Mouse (Mus musculus) embryo, embryonic 11.5 days (tissue): Measurements from ENCODE around the gene Slc36a3.
"Not testable (repeated sequence)": the region's sequence is repeated elsewhere in the genome, so short reads cannot be mapped to it uniquely, and the experiment has no call there.

Source experiments
- DNase-seq: peaks from one replicate; pipeline ENCODE4 v3.0.0-alpha.2; 2012; ENCODE audit warnings: low read depth, low spot score

The Slc36a3 gene

GRCm38 (mm10) chr11:55144011-55144410 is 7.5 kb downstream of the Slc36a3 start:
- DNase-seq, result no peak

DNA sequence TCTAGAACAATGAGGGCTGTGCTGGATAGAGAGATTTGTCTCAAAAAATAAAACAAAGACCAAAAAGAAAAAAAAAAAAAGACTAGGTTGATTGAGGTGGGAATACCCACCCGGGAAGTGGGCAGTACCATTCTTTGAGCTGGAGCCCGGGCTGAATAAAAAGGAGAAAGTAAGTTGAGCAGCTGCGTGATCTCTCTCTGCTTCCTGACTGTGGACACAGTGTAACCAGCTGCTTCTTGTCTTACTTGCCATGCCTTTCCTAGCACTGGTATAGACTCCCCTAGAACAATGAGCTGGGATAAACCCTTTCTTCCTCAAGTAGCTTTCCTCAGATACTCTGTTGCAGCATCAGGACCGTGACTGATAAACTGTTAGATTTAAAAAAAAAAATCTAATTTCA is 10.0 kb downstream of the Slc36a3 start:
- no peak for DNase-seq

DNA sequence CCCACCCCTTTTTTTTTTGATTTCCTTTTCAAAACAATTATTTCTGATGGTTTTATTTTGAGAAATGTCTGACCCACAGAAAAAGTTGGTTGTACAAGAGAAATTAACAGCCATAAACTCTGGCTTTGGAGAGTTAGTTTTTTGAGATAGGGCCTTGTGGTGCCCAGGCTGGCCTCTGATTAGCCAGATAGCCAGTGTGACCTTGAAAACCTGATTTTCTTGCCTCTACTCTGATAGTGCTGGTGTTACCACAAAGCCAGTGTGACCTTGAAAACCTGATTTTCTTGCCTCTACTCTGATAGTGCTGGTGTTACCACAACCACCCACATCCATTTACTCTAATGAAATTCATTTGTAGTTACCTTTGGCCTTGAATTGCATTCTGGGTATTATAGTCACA is 13.9 kb downstream of the Slc36a3 start:
- DNase-seq, result no peak

GRCm38 (mm10) chr11:55136770-55137547 is 14.5 kb downstream of the Slc36a3 start:
- DNase-seq, result no peak

- DNase-seq, result no peak
These were observed 16.6 kb downstream of the Slc36a3 start for GRCm38 (mm10) chr11:55134871-55135270.

DNA sequence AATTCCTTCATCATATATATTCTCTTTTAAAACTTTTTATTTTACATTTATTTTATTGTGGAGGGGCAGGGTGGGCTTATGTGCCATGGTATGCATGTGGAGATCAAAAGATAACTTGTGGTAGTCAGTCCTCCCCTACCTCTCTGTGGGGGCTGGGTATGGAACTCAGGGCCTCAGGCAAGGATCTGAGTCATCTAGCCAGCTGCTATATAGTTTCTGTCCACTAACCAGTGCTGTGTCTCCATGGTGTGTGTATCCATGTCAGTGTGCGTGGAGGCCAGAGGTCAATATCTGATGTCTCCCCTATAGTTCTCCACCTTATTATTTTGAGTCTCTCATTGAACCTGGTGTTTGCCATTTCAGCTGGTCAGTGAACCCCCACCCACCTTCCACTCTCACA is 17.1 kb downstream of the Slc36a3 start:
- DNase-seq, result no peak

DNA sequence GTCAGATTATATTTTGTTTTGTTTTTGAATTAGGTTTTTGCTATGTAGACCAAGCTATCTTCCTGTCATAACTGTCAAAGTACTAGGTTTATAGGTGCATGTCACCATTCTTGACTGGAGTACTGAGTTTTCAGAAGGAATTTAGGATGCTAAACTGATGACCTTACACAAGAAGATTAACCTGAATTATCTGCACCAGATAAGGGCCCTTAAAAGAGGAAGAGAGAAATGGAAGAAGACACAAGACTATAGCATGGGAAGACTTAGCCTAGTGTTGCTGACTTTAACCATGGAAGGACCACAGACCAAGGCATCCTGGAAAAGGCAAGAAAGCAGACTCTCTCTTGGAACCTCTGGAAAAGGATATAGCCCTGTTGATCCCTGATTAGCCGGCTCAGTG is 18.3 kb downstream of the Slc36a3 start:
- no peak for DNase-seq

DNA sequence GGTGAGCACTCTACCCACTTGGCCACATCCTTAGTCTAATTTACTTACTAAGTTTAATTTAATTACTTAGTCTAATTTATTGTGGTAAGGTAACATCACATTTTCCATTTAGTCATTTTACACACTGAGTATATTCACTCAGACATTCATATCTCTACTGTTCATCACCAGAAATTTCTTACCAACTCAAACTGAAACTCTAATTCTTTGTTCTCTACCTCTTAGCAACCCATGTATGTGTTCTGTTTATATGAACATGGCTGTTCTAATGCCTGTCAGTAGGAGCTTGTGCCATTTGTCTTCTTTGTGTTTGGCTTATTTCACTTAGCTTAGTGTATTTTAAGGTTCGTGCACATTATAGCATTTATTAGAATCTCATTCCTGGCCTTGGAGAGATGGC is 19.6 kb downstream of the Slc36a3 start:
- DNase-seq, result no peak

DNA sequence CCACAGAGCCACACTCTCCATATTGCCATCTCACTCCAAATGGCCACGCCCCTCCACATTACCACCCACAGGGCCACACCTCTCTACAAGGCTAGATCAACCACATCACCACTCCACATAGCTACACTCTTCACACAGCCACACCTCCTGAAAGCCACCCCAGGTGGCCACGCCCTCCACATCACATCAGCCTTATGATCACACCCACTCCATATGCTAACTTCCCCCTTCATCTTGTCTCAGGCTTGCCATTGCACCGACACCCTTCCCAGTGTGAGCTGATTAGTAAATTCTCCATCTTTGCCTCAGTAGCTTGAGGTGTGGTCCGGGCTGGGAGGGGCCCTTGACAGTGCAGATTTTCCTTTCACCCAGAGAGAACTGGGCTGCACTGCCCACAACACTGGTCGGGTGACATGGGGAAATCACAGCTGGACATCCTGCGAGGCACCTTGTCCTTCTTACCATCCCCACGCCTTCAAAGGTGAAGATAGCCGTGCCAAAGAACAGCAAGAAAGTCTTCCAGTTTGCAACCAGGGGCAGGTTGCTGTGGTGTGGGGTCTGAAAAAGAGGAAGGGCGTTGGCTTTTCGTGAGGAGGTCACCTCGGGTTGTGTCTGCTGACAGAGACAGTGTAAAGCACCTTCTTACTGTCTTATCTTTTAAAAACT is 20.3 kb downstream of the Slc36a3 start:
- DNase-seq, result no peak

GRCm38 (mm10) chr11:55128411-55128810 is 23.1 kb downstream of the Slc36a3 start:
- DNase-seq, result no peak

DNA sequence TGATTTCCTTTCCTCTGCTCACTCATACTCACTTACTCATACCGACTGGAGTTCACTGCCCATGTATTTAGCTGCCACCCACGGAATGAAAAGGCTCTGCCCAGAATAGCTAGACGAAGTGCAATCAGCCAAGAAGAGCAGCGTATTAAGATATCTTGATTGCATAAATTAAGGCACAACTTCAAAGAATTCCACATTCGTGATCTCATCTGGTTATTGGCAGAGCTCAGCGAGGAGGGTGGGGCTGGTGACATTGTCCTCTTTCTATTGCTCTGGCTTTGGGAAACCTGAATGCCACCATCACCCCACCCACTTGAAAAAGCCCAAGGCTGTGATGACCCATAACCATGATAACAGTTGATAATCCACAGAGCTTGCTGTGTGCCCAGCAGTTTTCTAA is 23.6 kb downstream of the Slc36a3 start:
- no peak for DNase-seq

GRCm38 (mm10) chr11:55126663-55127062 is 24.8 kb downstream of the Slc36a3 start:
- DNase-seq, result no peak

GRCm38 (mm10) chr11:55121430-55121829 is 30.1 kb downstream of the Slc36a3 start:
- no peak for DNase-seq

- no peak for DNase-seq
These were observed 30.7 kb downstream of the Slc36a3 start for GRCm38 (mm10) chr11:55120821-55121271.

GRCm38 (mm10) chr11:55120279-55120678 is 31.2 kb downstream of the Slc36a3 start:
- DNase-seq, result no peak

DNA sequence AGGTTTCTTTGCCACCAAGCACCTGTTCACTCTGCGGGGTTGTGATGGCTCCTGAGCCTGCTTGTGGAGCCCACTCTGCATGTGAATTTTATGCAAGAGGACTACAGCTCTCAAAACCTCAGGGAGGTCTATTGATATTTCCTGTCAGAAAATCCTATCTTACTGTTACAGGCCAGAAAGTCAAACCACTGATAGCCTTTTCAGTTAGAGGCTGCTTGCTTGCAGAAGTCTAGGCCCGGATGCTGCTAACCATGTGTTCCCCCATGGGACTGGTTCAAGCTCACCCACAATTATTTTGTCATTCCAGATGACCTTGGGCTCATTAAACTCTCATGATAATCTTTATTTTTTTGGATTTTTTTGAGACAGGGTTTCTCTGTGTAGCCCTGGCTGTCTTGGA is 34.5 kb downstream of the Slc36a3 start:
- no peak for DNase-seq

- DNase-seq, result no peak
These were observed 35.5 kb downstream of the Slc36a3 start for GRCm38 (mm10) chr11:55116004-55116403.

GRCm38 (mm10) chr11:55114291-55114690 is 37.2 kb downstream of the Slc36a3 start:
- no peak for DNase-seq

GRCm38 (mm10) chr11:55113861-55114250 is 37.7 kb downstream of the Slc36a3 start:
- not testable (repeated sequence) for DNase-seq

DNA sequence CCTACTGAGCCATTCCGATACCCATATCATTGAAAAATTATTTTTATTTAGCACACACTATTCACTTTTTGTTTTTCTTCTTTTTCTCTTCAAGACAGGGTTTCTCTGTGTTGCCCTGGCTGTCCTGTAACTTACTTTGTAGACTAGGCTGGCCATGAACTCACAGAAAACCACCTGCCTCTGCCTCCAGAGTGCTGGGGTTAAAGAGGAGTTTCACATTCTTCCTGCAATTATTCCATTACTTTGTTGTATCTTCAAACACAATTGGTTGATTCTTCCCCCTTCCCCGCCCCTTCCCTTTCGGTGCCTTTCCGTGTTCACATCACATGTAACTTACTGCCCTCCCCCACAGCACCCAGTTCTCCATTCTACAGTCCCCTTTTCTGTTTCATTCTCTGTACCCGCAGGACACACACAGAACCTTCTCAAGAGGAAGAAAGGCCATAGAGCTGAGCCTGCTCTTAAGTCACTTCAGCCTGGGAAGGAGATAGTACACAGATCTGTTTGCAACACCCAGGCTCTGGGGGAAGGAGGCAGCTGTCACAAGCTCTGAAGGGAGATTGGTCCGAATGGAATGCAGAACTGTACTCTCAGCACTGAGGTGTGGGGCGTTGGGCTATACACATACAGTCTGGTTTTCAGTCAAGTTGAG is 38.2 kb downstream of the Slc36a3 start:
- DNase-seq, result no peak

GRCm38 (mm10) chr11:55110566-55111169 is 40.8 kb downstream of the Slc36a3 start:
- DNase-seq, result no peak
